Mouse (Mus musculus) liver, embryonic 14.5 days (tissue): ENCODE data around the gene Syt5.
"Not testable (repeated sequence)": the region's sequence is repeated elsewhere in the genome, so short reads cannot be mapped to it uniquely, and the experiment has no call there.

Experiments used
- CTCF ChIP-seq: IDR thresholded peaks from 2 replicates; pipeline ENCODE4 v1.5.1; 2016; ENCODE audit warnings: antibody characterized with exemption, low read depth, control low read depth
- EP300 ChIP-seq: IDR thresholded peaks from 2 replicates; pipeline ENCODE4 v1.6.1; 2016; ENCODE audit warnings: antibody characterized with exemption, low read depth

DNA sequence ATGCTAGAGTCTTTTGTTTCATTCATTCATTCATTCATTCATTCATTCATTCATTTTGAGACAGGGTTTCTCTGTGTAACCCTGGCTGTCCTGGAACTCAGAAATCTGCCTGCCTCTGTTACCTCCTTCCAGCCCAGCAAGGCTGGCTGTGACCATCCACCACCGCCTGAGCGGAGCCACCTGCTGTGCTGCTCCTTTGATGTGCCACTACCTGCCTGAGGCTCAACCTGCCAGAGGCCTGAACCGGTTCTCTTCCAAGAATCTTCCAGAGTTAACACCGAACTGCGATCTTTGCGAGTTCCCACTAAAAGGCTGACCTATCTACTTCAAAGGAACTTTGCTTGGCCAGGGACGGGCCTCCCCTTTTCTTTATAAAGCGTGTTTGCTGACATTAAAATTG lies 17.2 kb downstream of the Syt5 start:
- not testable (repeated sequence) for TF ChIP-seq EP300, CTCF
